Mouse (Mus musculus): Measurements from ENCODE around the gene Lmo4.

DNA sequence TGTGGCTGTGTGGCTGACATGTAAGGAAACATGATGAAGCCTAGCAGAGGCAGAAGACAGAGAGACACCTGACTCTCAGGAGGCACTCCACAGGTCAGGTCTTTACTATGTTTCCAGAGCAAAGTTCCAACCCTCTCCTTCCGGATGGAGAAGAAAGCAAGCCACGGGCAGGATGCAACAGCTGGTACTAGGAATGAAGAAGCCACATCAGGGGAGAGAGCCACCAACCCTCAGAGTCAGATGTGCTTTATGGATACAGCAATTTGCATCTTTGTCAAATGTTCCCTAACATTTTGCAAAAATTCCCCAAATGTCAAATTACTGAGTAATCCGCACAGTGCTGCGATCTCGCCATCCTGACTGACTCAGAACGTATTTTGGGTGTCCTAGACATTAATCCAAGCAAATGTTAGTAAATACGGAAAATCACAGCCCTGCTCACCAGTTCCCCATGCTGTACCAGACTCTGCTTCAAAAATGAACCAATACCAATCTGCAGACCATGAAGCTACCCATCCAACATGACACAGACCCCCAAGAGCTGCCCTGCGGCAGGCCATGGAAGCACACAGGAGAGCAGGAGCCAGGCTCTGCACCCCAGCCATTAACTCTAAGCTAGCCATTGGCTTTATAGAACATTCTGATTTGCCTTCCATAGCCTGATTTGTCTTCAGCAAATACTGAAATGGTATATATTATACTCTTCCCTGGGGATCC, 38.4 kb downstream of the Lmo4 start:
- TF ChIP-seq CTCF (IDR thresholded peaks at IDR 0.05; ENCODE audit: control insufficient read depth, insufficient read depth, insufficient replicate concordance, low read depth, low read length) (no peak), POLR2A (IDR thresholded peaks at IDR 0.05; ENCODE audit: control insufficient read depth, low read depth, low read length) (no peak)

Measured in testis, adult 2 months (tissue).